Mouse (Mus musculus) neutrophil, adult 59 days (primary cell): Measurements from ENCODE around the gene Cyb5r3. TPM values are rescaled to one million over a fixed set of nuclear protein-coding genes. Genes with fewer than 3 reads are reported as not detected.

Experiments
- total RNA-seq, 2 experiments: library from RNA; stranded (reverse); gene quantifications; 1 replicate in 1 of 2; 2 replicates in 1 of 2; pipeline ENCODE4 v1.2.4; 2023

Cyb5r3 gene
- total RNA-seq = 10 to 100 TPM; 42.3 to 43.2 TPM

DNA sequence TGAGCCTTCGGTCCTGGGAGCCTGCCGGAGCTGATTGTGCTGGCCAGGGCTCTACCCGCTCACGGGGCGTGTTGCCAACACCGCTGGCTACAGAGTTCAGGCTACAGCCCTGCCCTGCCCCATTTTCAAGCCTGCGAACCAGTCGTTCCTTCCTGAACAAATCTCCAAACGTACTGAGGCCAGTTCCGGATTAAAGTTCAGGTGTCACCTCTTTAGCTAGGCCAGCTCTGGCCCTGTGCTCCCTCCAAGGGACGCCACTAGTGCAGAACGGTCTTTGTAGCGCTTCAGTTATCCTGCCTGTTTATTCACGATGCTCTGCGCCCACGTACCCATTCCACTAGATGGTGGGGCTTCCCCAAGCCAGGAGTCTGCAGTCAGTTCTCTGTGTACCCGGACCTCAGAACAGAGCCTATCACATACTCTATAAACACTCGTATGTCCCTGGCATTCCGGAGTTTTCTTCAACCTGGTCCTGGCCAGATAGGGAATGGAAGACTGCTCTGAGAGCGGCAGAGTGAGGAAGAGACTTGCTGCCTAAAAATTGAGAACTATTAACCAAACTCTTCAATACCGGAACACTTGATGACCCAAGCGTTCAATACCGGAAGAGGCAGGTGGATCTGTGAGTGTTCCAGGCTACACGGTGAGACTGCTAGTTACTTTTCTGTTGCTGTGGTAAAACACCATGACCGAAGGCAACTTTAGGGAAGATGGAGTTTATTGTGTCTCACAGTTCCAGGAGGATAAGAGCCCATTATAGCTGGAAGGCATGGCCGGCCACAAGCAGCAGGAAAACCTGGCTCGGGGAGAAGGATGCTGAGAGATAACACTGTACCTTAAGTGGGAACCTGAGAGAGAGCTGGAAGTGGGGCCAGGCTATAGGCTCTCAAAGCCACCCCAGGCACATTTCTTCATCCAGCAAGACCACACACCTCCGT is at the start of gene Cyb5r3:
TSS of gene Cyb5r3 (minus strand) at position 101 of the 938 bp plus-strand sequence.

GRCm38 (mm10) chr15:83149196-83150072 is 23.0 kb downstream of the Cyb5r3 start, which contains the start of gene Poldip3:
TSS of gene Poldip3 (minus strand) at chr15:83149384.

GRCm38 (mm10) chr15:83122566-83123145 is 49.7 kb downstream of the Cyb5r3 start, which contains the start of gene Rrp7a:
TSS of gene Rrp7a (minus strand) at chr15:83122801.

Other genes starting within 250 kb of the Cyb5r3 start
- 10 to 100 TPM; 82.1 to 87.6 TPM for gene Tcf20, start 184.7 kb downstream of the Cyb5r3 start, total RNA-seq
- 100 to 1,000 TPM; 442 to 445 TPM for gene Nfam1, start 139.3 kb downstream of the Cyb5r3 start, total RNA-seq
- gene Serhl, start 83.1 kb downstream of the Cyb5r3 start, total RNA-seq = 10 to 100 TPM; 13.9 to 26.2 TPM
- 10 to 100 TPM; 42.4 to 46.3 TPM for gene Rrp7a, start 49.8 kb downstream of the Cyb5r3 start, total RNA-seq
- gene Poldip3, start 23.2 kb downstream of the Cyb5r3 start, total RNA-seq = 100 to 1,000 TPM; 142 to 154 TPM
- under 1 TPM in 1 of 2 experiments, not detected in 1; 0.18 TPM for gene A4galt, start 79.2 kb upstream of the Cyb5r3 start, total RNA-seq
- 10 to 100 TPM; 11.7 to 15.7 TPM for gene Arfgap3, start 177.7 kb upstream of the Cyb5r3 start, total RNA-seq